Mouse (Mus musculus): ENCODE measurements around the gene Plxnc1.

Plxnc1 gene

DNA sequence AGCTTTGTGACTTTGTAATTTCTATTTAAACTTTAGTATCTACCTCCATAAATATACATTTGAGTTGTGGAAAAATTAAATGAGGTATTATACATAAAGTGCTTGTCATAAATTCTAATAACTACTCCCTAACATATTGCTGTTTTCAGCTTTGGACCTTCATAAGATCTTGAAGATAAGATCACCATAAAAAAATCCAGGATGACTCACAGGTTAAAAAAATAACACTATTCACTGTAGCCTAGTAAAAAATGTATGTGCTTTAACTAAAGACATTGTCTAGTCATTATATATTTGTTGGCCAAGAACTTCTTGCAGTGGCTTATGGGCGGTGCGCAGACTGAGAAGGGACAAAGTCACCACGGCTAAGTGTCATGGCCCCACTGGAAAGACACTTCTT is 203.2 kb downstream of the Plxnc1 start:
- ATAC-seq (ENCODE audit: low TSS enrichment), result no peak
